Mouse (Mus musculus) midbrain, postnatal 0 days (tissue): ENCODE measurements around the gene Slc16a14. TPM values are rescaled to one million over a fixed set of nuclear protein-coding genes. Genes with fewer than 3 reads are reported as not detected.

ENCODE experiments used
- ATAC-seq: fragments of 200-750 bp; cut with Nextera tagmentation; 2 replicates; pipeline ENCODE4 v1.8.0; 2017; ENCODE audit warnings: moderate number of reproducible peaks, mild to moderate bottlenecking, moderate TSS enrichment, moderate library complexity; ENCODE audit not compliant: low FRiP score
- DNase-seq: peaks from one replicate; pipeline ENCODE4 v3.0.0-alpha.2; 2015; ENCODE audit warnings: low spot score
- H3K27ac ChIP-seq: fragments of 300-500 bp; sonication (generic); 2 replicates; pipeline ENCODE4 v1.5.1; 2014; ENCODE audit warnings: low read depth, mild to moderate bottlenecking, low read length, mixed read lengths
- H3K27me3 ChIP-seq: fragments of 300-500 bp; sonication (generic); 2 replicates; pipeline ENCODE4 v1.6.1; 2014; ENCODE audit warnings: low read length, control low read depth, mixed read lengths; ENCODE audit not compliant: insufficient read depth
- H3K36me3 ChIP-seq: fragments of 300-500 bp; sonication (generic); 2 replicates; pipeline ENCODE4 v1.6.1; 2014; ENCODE audit warnings: low read length, control low read depth, mixed read lengths; ENCODE audit not compliant: insufficient read depth
- H3K4me1 ChIP-seq: fragments of 300-500 bp; sonication (generic); 2 replicates; pipeline ENCODE4 v1.6.1; 2014; ENCODE audit warnings: mild to moderate bottlenecking, control low read depth, antibody characterized with exemption, low read length, mixed read lengths; ENCODE audit not compliant: insufficient read depth
- H3K4me2 ChIP-seq: fragments of 300-500 bp; sonication (generic); 2 replicates; pipeline ENCODE4 v1.6.1; 2014; ENCODE audit warnings: low read depth, mild to moderate bottlenecking, low read length, mixed read lengths; ENCODE audit not compliant: poor library complexity, severe bottlenecking
- H3K4me3 ChIP-seq: fragments of 300-500 bp; sonication (generic); 2 replicates; pipeline ENCODE4 v1.5.1; 2014; ENCODE audit warnings: low read depth, mild to moderate bottlenecking, low read length, moderate library complexity
- H3K9ac ChIP-seq: fragments of 300-500 bp; sonication (generic); replicated peaks from 2 replicates; pipeline ENCODE4 v1.6.1; 2014; ENCODE audit warnings: mild to moderate bottlenecking, low read length, moderate library complexity, mixed read lengths; ENCODE audit not compliant: poor library complexity, severe bottlenecking
- H3K9me3 ChIP-seq: fragments of 300-500 bp; sonication (generic); 2 replicates; pipeline ENCODE4 v1.6.1; 2016; ENCODE audit warnings: low read length, control low read depth
- CTCF ChIP-seq: IDR thresholded peaks from 2 replicates; pipeline ENCODE4 v1.5.1; 2016; ENCODE audit warnings: antibody characterized with exemption, mild to moderate bottlenecking
- WGBS: fragments of 180-500 bp; shearing (Covaris S2); extraction: QIAGEN DNeasy Blood & Tissue Kit; methylation state at CpG from one replicate; pipeline ENCODE4 v1.1.7; 2014; 5-methylcytosine and 5-hydroxymethylcytosine counted together
- polyA plus RNA-seq: library from polyadenylated mRNA; unstranded; fragments of >200 nt; fragmentation: Nextera tagmentation; extraction: Ambion mirVana; gene quantifications from 2 replicates; pipeline ENCODE4 v1.2.1, GENCODE M21; 2015
- total RNA-seq: library from RNA; depleted of rRNA; stranded (reverse); fragments of >200 nt; gene quantifications from 2 replicates; pipeline ENCODE4 v1.2.3, GENCODE M21; 2014

Slc16a14 gene
- total and polyA plus RNA-seq, 2 experiments from 2014 or later, result 17.5 to 19.7 TPM

DNA sequence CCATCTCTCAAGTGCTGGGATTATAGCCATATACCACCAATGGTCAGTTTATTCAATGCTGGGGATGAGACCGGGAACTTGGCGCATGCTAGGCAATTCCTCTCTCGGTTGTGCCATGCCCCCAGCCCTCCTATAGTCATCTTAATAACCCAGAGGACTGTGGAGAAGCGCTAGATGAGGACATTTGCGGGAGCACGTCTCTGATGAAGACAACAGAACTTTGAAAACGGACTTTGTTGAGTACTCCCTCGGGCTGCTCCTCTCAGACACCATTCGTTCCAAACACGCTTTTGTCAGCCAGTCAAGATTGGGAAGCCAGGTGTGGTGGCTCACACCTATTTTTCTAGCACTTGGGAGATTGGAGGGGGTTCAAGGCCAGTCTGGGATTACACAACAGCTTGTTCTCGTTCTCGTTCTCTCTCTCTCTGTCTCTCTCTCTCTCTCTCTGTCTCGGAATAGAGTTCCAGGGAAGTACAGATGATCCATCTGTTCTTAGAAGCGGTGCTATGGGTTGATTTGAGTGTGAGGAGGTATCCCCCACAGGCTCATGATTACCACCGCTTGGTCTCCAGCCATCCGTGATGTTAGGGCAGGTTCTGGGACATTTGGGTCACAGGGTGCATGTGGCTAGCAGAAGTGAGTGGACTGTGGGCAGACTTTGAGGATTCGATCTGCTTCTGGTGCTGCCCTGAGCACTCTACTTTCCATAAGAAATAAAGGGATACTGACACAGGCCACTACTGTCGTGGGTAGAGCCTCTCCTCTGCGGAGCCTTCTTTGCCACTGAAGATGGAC, 2.0 kb upstream of the Slc16a14 start:
- no peaks in the 10 kb centered on the region for H3K36me3 ChIP-seq
- DNase-seq (no peak), ATAC-seq (no peak)
- TF ChIP-seq CTCF, result no peak
- H3K4me2 ChIP-seq, result no peak overlapping the region
- H3K27me3 ChIP-seq, result no peaks in the 10 kb centered on the region
- no peaks in the 10 kb centered on the region for H3K4me1 ChIP-seq
- H3K9me3 ChIP-seq, result no peaks in the 10 kb centered on the region
- no peak overlapping the region for H3K27ac ChIP-seq
- H3K9ac ChIP-seq, result no peak overlapping the region
- H3K4me3 ChIP-seq, result no peak overlapping the region
- 91% methylated on average over 19 of the region's 19 CpGs for WGBS

DNA sequence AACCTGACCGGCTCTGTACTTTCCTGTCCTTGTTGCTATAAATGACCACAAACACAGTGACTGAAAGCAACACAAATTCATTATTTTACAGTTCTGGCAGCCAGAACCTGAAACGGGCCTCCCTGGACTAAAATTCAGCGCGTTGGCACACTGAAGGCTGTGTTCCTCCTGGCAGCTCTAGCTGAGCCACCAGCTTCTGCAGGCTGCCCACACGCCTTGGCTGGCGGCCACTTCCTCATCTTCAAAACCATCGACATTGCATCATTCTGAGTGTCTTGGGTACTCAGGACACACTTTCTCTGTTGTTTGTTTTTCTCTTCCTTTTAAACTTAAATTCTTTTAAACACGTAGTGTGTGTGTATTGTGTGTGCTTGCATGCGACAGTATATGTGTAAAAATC, 734 bp upstream of the Slc16a14 start:
- 60% methylated on average over 9 of the region's 9 CpGs for WGBS
- Histone ChIP-seq H3K27me3 (no peaks in the 10 kb centered on the region), H3K27ac (0 out of 2 replicates have a peak overlapping the region, but pooled peaks have one; percentile 99), H3K4me1 (no peaks in the 10 kb centered on the region), H3K4me3 (peak overlapping the region; percentile 77), H3K9me3 (no peaks in the 10 kb centered on the region), H3K4me2 (peak overlapping the region; percentile 51), H3K36me3 (no peaks in the 10 kb centered on the region), H3K9ac (no peak overlapping the region)
- ATAC-seq (no peak), DNase-seq (peak; percentile 53)
- no peak for TF ChIP-seq CTCF

DNA sequence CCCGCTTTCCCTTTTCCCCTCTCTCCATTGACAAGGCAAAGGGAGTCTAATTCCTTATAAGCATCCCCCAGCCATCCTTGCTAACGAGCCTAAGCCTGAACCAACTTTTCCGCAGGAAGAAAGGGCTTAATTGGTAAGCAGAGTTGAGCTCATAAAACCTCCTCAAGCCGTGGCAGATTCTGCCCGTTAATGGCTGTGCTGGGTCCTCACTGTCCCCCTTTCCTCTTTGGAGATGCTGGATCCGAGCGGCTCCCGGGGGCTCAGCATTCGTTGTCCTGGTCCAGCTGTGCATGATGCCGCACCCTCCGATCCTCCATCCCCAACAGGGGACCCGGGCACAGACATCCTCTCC, 807 bp downstream of the Slc16a14 start:
- DNase-seq (peak; percentile 38), ATAC-seq (no peak)
- WGBS, result under 1% methylated on average over 12 of the region's 12 CpGs

DNA sequence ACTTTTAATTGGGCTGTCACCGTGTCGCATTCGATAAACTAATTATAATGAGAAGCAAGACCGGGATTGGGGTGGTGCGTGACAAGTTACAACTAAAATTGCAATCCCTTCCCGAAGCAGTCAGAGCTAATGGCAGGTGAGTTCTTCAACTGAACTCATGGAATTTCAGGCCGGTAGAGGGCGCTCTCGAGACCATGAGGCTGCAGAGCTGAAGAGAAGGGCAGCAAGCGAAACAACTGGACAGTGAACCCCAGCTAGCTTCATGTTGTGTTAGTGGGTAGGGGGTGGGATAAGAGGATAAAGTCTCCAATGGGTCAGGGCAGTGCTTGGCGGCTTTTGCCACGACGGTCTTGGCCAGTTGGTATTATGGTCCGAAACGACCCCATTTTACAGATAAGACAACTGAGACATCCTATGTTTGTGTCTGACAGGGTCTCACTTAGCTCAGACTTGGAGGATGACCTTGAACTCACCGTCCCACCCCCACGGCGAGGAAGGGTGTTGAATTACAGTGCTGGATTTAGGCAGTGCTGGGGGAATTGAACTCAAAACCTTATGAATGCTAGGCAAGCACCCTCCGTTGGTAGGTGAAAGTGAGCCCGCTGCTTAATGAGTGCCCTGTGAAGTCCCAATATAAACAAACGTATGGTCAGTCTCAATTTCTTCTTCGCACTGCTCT, 1.3 kb downstream of the Slc16a14 start:
- TF ChIP-seq CTCF, result peak; percentile 90
- H3K9ac ChIP-seq, result peak overlapping the region; percentile 97
- ATAC-seq, result no peak

More for the DNA sequence above, 807 bp downstream of the Slc16a14 start:
- Histone ChIP-seq H3K4me3 (peak overlapping the region; percentile 77), H3K27me3 (no peaks in the 10 kb centered on the region), H3K9ac (peak overlapping the region; percentile 97), H3K36me3 (no peaks in the 10 kb centered on the region), H3K9me3 (no peaks in the 10 kb centered on the region), H3K4me1 (no peaks in the 10 kb centered on the region), H3K4me2 (peak overlapping the region; percentile 51), H3K27ac (peak overlapping the region; percentile 99)
- TF ChIP-seq CTCF, result no peak

DNA sequence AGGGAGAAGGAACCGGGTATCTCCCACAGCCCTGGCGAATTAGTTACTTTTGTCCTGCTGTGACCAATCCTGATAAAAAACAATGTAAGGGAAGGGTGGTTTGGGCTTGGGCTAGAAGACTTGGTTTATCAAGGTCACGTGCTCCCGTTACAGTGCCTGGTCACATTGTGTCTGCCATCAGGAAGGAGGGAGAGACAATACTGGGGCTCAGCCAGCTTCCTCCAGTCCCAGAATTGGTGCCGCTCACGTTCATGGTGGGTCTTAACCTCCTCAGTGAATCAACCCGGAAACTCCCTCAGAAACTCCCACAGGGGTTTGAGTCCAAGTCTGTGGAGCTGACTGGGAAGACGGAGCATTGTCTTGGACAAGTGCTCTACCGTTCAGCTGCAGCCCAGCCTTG, 9.3 kb downstream of the Slc16a14 start:
- no peak for TF ChIP-seq CTCF
- H3K9me3 ChIP-seq, result no peaks in the 10 kb centered on the region
- DNase-seq, result no peak
- H3K9ac ChIP-seq, result no peak overlapping the region
- H3K4me3 ChIP-seq, result no peak overlapping the region
- no peaks in the 10 kb centered on the region for H3K4me1 ChIP-seq
- no peak overlapping the region for H3K4me2 ChIP-seq
- no peaks in the 10 kb centered on the region for H3K27me3 ChIP-seq
- peaks cover 11% of the 10 kb centered on the region for H3K36me3 ChIP-seq
- WGBS, result 70% methylated on average over 9 of the region's 9 CpGs
- H3K27ac ChIP-seq, result no peak overlapping the region
- no peak for ATAC-seq

More for the DNA sequence above, 1.3 kb downstream of the Slc16a14 start:
- Histone ChIP-seq H3K4me2 (peak overlapping the region; percentile 51), H3K27me3 (no peaks in the 10 kb centered on the region), H3K4me1 (no peaks in the 10 kb centered on the region), H3K9me3 (no peaks in the 10 kb centered on the region), H3K27ac (peak overlapping the region; percentile 99), H3K36me3 (0 out of 2 replicates have a peak, but pooled peaks cover 3% of the 10 kb centered on the region), H3K4me3 (peak overlapping the region; percentile 77)
- WGBS, result 8% methylated on average over 22 of the region's 22 CpGs
- peak; percentile 87 for DNase-seq

DNA sequence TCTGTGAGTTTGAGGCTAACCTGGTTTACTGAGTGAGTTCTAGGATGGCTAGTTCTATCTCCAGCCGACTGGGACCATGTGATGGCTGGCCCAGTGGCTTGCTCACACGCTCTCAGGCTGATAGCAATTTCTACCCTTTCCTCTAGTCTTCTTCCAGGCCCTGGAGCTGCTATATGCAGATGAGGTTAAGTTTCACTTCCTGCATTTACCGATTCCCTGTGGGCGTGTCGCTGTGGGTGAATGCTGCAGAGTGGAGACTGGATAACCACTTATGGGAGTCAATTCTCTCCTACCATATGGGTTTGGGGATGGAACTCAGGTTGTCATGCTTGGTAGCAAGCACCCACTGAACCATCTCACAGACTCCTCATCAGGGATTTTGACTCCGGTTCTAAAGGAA, 10.8 kb downstream of the Slc16a14 start:
- H3K4me3 ChIP-seq, result no peak overlapping the region
- no peak overlapping the region for H3K9ac ChIP-seq
- no peaks in the 10 kb centered on the region for H3K27me3 ChIP-seq
- H3K9me3 ChIP-seq, result no peaks in the 10 kb centered on the region
- H3K36me3 ChIP-seq, result peaks cover 14% of the 10 kb centered on the region
- ATAC-seq (no peak), DNase-seq (no peak)
- H3K4me1 ChIP-seq, result no peaks in the 10 kb centered on the region
- no peak overlapping the region for H3K27ac ChIP-seq
- TF ChIP-seq CTCF, result no peak
- WGBS, result 85% methylated on average over 6 of the region's 6 CpGs
- no peak overlapping the region for H3K4me2 ChIP-seq
